34 mouse cellular contexts compared by ENCODE assay signal in genomic region chr11:68497081-68497480, GRCm38 (mm10). TPM values are rescaled to one million over a fixed set of nuclear protein-coding genes. Genes with fewer than 3 reads are reported as not detected.
DNase-seq lines count a peak whose midpoint lies in the region; ATAC-seq and TF ChIP-seq lines count a peak whose summit lies in the region.
"Had no signal": no experiment of that assay in that cellular context is flagged by ENCODE, and none has a peak within 500 bp of the region (broad histone marks: within the 10 kb centered on the region; RNA-seq: fewer than 3 reads in every experiment).

No protein-coding gene starts in this region.

- no peaks in the 10 kb centered on the region for H3K9me3 ChIP-seq in heart, embryonic 15.5 days (replicated peaks)
- H3K9me3 ChIP-seq in lung, postnatal 0 days (ENCODE audit: low read length) = no peaks in the 10 kb centered on the region
- H3K9me3 ChIP-seq: embryonic facial prominence, embryonic 13.5 days; forebrain, embryonic 10.5 days; G1E; hindbrain, embryonic 10.5 days; hindbrain, embryonic 15.5 days; limb, embryonic 12.5 days; megakaryocyte, embryonic 14.5 days; midbrain, embryonic 12.5 days; neural tube, embryonic 13.5 days had no signal

- no peak overlapping the region for H3K4me2 ChIP-seq in heart, embryonic 15.5 days
- no peak overlapping the region for H3K4me2 ChIP-seq in lung, postnatal 0 days (replicated peaks; ENCODE audit: low read depth, low read length)
- H3K4me2 ChIP-seq: embryonic facial prominence, embryonic 13.5 days; hindbrain, embryonic 15.5 days; limb, embryonic 12.5 days; midbrain, embryonic 12.5 days; neural tube, embryonic 13.5 days had no signal

- TF ChIP-seq EP300 in lung, postnatal 0 days (IDR thresholded peaks at IDR 0.05) = no peak

- no peak overlapping the region for H3K4me3 ChIP-seq in gastrocnemius, adult 2 months
- H3K4me3 ChIP-seq in heart, embryonic 15.5 days = no peak overlapping the region
- H3K4me3 ChIP-seq in lung, postnatal 0 days (ENCODE audit: low read depth, low read length) = no peak overlapping the region
- H3K4me3 ChIP-seq: embryonic facial prominence, embryonic 13.5 days; forebrain, embryonic 10.5 days; hindbrain, embryonic 10.5 days; hindbrain, embryonic 15.5 days; layer of hippocampus, adult 2 months; left cerebral cortex, adult 2 months; limb, embryonic 12.5 days; megakaryocyte, embryonic 14.5 days; midbrain, embryonic 12.5 days; neural tube, embryonic 13.5 days had no signal

- TF ChIP-seq CTCF in gastrocnemius, adult 2 months (IDR thresholded peaks at IDR 0.05) = no peak
- TF ChIP-seq CTCF in lung, postnatal 0 days (IDR thresholded peaks at IDR 0.05) = no peak

- no peaks in the 10 kb centered on the region for H3K36me3 ChIP-seq in heart, embryonic 15.5 days
- no peaks in the 10 kb centered on the region for H3K36me3 ChIP-seq in lung, postnatal 0 days (ENCODE audit: insufficient read depth, low read length)
- H3K36me3 ChIP-seq: embryonic facial prominence, embryonic 13.5 days; forebrain, embryonic 10.5 days; G1E; hindbrain, embryonic 10.5 days; hindbrain, embryonic 15.5 days; limb, embryonic 12.5 days; midbrain, embryonic 12.5 days; neural tube, embryonic 13.5 days had no signal

- 53% methylated on average over 6 of the region's 6 CpGs for WGBS in heart, embryonic 15.5 days
- WGBS in lung, postnatal 0 days = 47% methylated on average over 6 of the region's 6 CpGs

- no peak for DNase-seq in gastrocnemius, adult 2 months
- no peak for DNase-seq in gastrocnemius, postnatal 10 days
- DNase-seq in heart, postnatal 25 days (ENCODE audit: low spot score) = no peak
- peak; percentile 33 for DNase-seq in lung, postnatal 0 days (ENCODE audit: low spot score)
- no peak for DNase-seq in lung, adult 18-20 months
- no peak for DNase-seq in ovary, postnatal 36 days (ENCODE audit: low spot score)
- DNase-seq: adrenal gland, postnatal 10 days; cerebellum, adult 11-12 months; cerebellum, postnatal 10 days; gastrocnemius, postnatal 14 days; kidney, adult 2 months; kidney, postnatal 36 days; lung, postnatal 10 days; thymus, postnatal 14 days had no signal

- peaks cover 4% of the 10 kb centered on the region; the same call in 1 of the 2 replicates for H3K27me3 ChIP-seq in heart, embryonic 15.5 days
- H3K27me3 ChIP-seq in lung, postnatal 0 days (replicated peaks; ENCODE audit: insufficient read depth, low read length) = no peaks in the 10 kb centered on the region
- H3K27me3 ChIP-seq: embryonic facial prominence, embryonic 13.5 days; hindbrain, embryonic 15.5 days; limb, embryonic 12.5 days; midbrain, embryonic 12.5 days; neural tube, embryonic 13.5 days; Patski had no signal

- intact Hi-C loops in gastrocnemius, adult 2 months (cut with DNase I) = no loop called here
- intact Hi-C loops in heart, postnatal 25 days (cut with DNase I) = no loop called here

- ATAC-seq in heart, embryonic 15.5 days (replicated peaks; ENCODE audit: insufficient number of reproducible peaks, insufficient read depth, low FRiP score, low read depth) = no peak
- no peak for ATAC-seq in lung, postnatal 0 days
- ATAC-seq in megakaryocyte, adult 5-6 weeks (ENCODE audit: poor library complexity, severe bottlenecking) = peak; percentile 41
- ATAC-seq: forebrain, embryonic 16.5 days; inflammation-experienced regulatory T-cells, adult 6 months; Patski had no signal

- H3K27ac ChIP-seq in gastrocnemius, adult 2 months = peak overlapping the region; percentile 38
- H3K27ac ChIP-seq in heart, embryonic 15.5 days = 0 out of 2 replicates have a peak overlapping the region, but pooled peaks have one; percentile 29
- no peak overlapping the region for H3K27ac ChIP-seq in lung, postnatal 0 days (ENCODE audit: low read length)
- H3K27ac ChIP-seq: embryonic facial prominence, embryonic 13.5 days; forebrain, embryonic 10.5 days; hindbrain, embryonic 10.5 days; hindbrain, embryonic 15.5 days; layer of hippocampus, adult 2 months; left cerebral cortex, adult 2 months; limb, embryonic 12.5 days; midbrain, embryonic 12.5 days; neural tube, embryonic 13.5 days had no signal

- peaks cover 37% of the 10 kb centered on the region for H3K4me1 ChIP-seq in heart, embryonic 15.5 days (replicated peaks)
- peaks cover 9% of the 10 kb centered on the region; the same call in 1 of the 2 replicates for H3K4me1 ChIP-seq in lung, postnatal 0 days (ENCODE audit: insufficient read depth, low read depth, low read length)
- H3K4me1 ChIP-seq: hindbrain, embryonic 15.5 days; limb, embryonic 12.5 days; midbrain, embryonic 12.5 days; neural tube, embryonic 13.5 days had no signal

- no peak overlapping the region for H3K9ac ChIP-seq in heart, embryonic 15.5 days
- H3K9ac ChIP-seq in lung, postnatal 0 days (replicated peaks; ENCODE audit: low read depth) = no peak overlapping the region
- H3K9ac ChIP-seq: embryonic facial prominence, embryonic 13.5 days; hindbrain, embryonic 15.5 days; limb, embryonic 12.5 days; midbrain, embryonic 12.5 days; neural tube, embryonic 13.5 days had no signal

RNA-seq across cellular contexts. Expression of gene Pik3r6, which starts 5.7 kb away (rescaled TPM):
- total RNA-seq in gastrocnemius, adult 2 months (2021) = 1 to 10 TPM in 1 of 2 experiments, under 1 TPM in 1; 0.94 to 1.8 TPM
- 1 to 10 TPM; 3.0 to 3.1 TPM for total RNA-seq in gastrocnemius, postnatal 10 days (2021)
- polyA plus RNA-seq in heart, embryonic 15.5 days (2015; fragmentation: Nextera tagmentation; extraction: Ambion mirVana) = 4.3 and 7.1 TPM in 2 replicates
- 1 to 10 TPM; 4.9 to 5.6 TPM for total RNA-seq in heart, postnatal 25 days (2021)
- polyA plus RNA-seq in lung, postnatal 0 days (2015; fragmentation: Nextera tagmentation; extraction: Ambion mirVana) = 6.2 and 6.8 TPM in 2 replicates
- total RNA-seq in megakaryocyte, adult 5-6 weeks (2015) = 35.9 TPM in 2 replicates
- total RNA-seq in megakaryocyte, adult 5-6 weeks (2017) = 63.6 and 67.3 TPM in 2 replicates
- polyA plus RNA-seq: C2C12; inflammation-experienced regulatory T-cells, adult 6 months had no signal

RNA-seq across cellular contexts. Expression of gene Mfsd6l, which starts 58.9 kb away (rescaled TPM):
- total RNA-seq in gastrocnemius, adult 2 months (2021) = under 1 TPM in 1 of 2 experiments, not detected in 1; 0.11 TPM
- total RNA-seq in gastrocnemius, postnatal 10 days (2021) = under 1 TPM; 0.14 to 0.20 TPM
- polyA plus RNA-seq in heart, embryonic 15.5 days (2015; fragmentation: Nextera tagmentation; extraction: Ambion mirVana) = 0.19 TPM in 1 of 2 replicates, not detected in the other
- total RNA-seq in heart, postnatal 25 days (2021) = under 1 TPM in 1 of 2 experiments, not detected in 1; 0.11 TPM
- 5.8 and 6.3 TPM in 2 replicates for polyA plus RNA-seq in lung, postnatal 0 days (2015; fragmentation: Nextera tagmentation; extraction: Ambion mirVana)
- total RNA-seq in megakaryocyte, adult 5-6 weeks (2015) = 0.59 and 1.9 TPM in 2 replicates
- 2.4 TPM in 2 replicates for total RNA-seq in megakaryocyte, adult 5-6 weeks (2017)
- total RNA-seq: common myeloid progenitor, adult 5-6 weeks; gastrocnemius, postnatal 14 days; left cerebral cortex, adult 2 months; left cerebral cortex, postnatal 25 days; liver, adult 2 months had no signal
- polyA plus RNA-seq: C2C12; forebrain, embryonic 16.5 days; G1E; hindbrain, embryonic 15.5 days; inflammation-experienced regulatory T-cells, adult 6 months; limb, embryonic 12.5 days; midbrain, embryonic 12.5 days; neural tube, embryonic 13.5 days had no signal

Comparison
In these comparisons a context has a peak if more than half of its experiments do, and no peak if none do; other contexts are left out.
1. RNA of gene Pik3r6, which starts 5.7 kb away (total RNA-seq): 35.9 to 67.3 TPM in megakaryocyte, adult 5-6 weeks; 4.9 to 5.6 TPM in heart, postnatal 25 days, 3.0 to 3.1 TPM in gastrocnemius, postnatal 10 days and 0.94 to 1.8 TPM in gastrocnemius, adult 2 months; every median in the first group is over 4 times any median in the second.